Mouse (Mus musculus) spleen, adult 12 weeks (tissue): ENCODE measurements around the gene Hlcs.

ENCODE experiments used
- DNase-seq: peaks from one replicate; pipeline ENCODE4 v3.0.0; 2022; ENCODE audit warnings: low spot score

Gene Hlcs

DNA sequence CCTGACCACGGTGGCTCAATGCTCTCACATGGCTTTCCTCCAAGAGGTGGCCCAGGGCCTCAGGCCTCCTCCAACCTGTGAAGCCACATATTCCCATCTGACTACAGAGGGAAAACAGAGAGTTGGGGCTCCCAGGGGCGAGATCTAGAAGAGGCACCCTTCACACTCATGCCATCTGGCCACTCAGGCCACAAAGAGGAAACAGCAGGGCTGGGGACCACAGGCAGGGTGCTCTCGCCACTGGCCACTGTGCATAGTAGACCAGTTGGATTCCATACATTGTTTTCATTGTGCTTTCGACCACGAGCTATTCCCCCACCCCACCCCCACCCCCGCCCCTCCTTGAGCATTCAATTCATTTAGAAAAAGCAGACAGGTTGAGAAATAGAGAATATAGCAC is 151.4 kb downstream of the Hlcs start:
- DNase-seq: no peak

- no peak for DNase-seq
Measured at GRCm38 (mm10) chr16:94157819-94158218, 155.6 kb downstream of the Hlcs start.

- no peak for DNase-seq
Measured at GRCm38 (mm10) chr16:94155041-94155653, 158.2 kb downstream of the Hlcs start.

- peak; percentile 76 for DNase-seq
Measured at GRCm38 (mm10) chr16:94150125-94151103, 163.0 kb downstream of the Hlcs start.

GRCm38 (mm10) chr16:94148139-94148538 is 165.2 kb downstream of the Hlcs start:
- DNase-seq: no peak

GRCm38 (mm10) chr16:94143325-94143724 is 170.0 kb downstream of the Hlcs start:
- no peak for DNase-seq

DNA sequence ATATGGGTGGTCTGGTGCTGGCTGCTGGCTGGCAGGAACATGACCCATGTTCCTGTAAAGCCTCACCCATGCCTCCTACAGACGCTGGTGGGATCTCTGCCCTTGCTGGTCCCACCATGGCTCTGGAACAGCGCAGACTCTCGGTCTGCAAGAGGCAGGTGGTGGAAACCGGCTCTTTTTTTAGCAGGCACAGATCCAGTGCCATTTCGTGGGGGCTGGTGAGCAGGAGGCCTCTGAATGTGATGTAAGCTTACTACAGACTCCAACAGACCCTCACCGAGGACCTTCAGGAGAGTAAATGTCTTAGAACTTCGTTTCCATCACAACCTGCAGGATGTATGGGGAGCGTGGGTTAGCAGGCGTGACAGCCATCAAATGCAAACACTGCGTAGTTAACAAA is 172.6 kb downstream of the Hlcs start:
- DNase-seq: no peak

DNA sequence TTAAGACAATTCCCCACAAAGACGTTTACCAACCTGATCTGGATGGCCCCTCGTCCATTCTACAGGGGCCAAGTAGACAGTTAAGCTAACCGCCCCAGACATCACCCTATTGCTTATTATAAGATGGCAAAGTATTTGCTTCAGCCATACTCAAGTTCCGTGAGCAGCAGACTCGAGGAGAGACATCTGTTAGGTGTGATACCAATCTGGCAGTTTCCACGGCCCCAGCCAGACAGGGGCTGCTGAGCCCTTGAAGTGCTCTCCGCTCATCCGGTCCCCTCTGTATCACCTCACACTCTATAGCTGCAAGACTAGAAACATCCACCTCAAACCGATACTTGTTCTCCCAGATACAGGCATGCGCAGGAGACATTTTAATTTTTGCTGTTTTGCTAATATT is 179.2 kb downstream of the Hlcs start:
- no peak for DNase-seq

- DNase-seq: no peak
Measured at GRCm38 (mm10) chr16:94128236-94128835, 185.0 kb downstream of the Hlcs start.

- no peak for DNase-seq
Measured at GRCm38 (mm10) chr16:94126200-94126599, 187.2 kb downstream of the Hlcs start.

GRCm38 (mm10) chr16:94125172-94125981 is 188.0 kb downstream of the Hlcs start:
- no peak for DNase-seq

DNA sequence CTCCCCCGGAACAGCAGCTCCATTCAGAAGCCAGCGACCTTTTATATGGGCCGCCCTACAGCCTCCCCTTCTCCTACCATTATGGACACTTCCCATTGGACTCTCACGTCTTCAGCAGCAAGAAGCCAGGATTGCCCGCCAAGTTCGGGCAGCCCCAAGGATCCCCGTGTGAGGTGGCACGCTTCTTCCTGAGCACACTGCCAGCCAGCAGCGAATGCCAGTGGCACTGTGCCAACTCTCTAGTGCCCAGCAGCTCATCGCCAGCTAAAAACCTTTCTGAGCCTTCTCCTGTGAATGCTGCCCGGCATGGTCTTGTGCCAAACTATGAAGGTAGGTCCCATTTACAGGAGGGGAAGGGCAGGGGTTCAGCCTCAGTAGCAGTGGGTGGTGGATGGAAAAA is 190.1 kb downstream of the Hlcs start:
- DNase-seq: no peak

- DNase-seq: no peak
Measured at GRCm38 (mm10) chr16:94122347-94122746, 191.0 kb downstream of the Hlcs start.

DNA sequence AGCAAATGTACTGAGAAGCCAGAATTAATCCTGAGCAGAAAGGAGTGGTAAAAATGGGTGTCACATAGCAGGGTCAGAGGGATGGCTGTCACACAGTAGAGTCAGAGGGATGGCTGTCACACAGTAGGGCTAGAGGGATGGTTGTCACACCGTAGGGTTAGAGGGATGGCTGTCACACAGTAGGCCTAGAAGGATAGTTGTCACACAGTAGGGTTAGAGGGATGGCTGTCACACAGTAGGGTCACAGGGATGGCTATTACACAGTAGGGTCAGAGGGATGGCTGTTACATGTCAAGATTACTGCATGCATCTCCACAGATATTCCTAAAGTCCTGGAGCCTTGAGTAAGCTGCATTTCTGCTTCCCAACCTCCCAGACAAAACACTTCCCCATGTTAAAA is 195.0 kb downstream of the Hlcs start:
- no peak for DNase-seq

- no peak for DNase-seq
Measured at GRCm38 (mm10) chr16:94117333-94117732, 196.0 kb downstream of the Hlcs start.

DNA sequence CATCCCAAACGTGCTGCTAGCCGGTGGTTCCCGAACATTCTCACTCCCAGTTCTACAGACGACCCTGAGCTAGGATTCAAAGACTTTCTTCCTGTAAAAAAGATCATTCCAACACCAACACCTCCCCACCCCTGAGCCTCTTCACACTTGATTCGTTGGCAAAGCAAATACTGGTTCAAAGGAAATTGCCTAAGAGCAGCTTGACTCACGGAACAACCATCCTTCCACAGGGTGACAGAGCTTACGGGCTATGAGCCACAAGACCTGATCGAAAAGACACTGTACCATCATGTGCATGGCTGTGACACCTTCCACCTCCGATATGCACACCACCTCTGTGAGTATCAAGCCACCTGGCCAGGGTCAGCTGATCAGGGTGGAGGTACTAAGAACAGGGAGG is 198.7 kb downstream of the Hlcs start:
- DNase-seq: no peak

GRCm38 (mm10) chr16:94113160-94113559 is 200.2 kb downstream of the Hlcs start:
- no peak for DNase-seq

- DNase-seq: no peak
Measured at GRCm38 (mm10) chr16:94097724-94098455, 215.5 kb downstream of the Hlcs start.

- no peak for DNase-seq
Measured at GRCm38 (mm10) chr16:94096479-94096878, 216.9 kb downstream of the Hlcs start.

DNA sequence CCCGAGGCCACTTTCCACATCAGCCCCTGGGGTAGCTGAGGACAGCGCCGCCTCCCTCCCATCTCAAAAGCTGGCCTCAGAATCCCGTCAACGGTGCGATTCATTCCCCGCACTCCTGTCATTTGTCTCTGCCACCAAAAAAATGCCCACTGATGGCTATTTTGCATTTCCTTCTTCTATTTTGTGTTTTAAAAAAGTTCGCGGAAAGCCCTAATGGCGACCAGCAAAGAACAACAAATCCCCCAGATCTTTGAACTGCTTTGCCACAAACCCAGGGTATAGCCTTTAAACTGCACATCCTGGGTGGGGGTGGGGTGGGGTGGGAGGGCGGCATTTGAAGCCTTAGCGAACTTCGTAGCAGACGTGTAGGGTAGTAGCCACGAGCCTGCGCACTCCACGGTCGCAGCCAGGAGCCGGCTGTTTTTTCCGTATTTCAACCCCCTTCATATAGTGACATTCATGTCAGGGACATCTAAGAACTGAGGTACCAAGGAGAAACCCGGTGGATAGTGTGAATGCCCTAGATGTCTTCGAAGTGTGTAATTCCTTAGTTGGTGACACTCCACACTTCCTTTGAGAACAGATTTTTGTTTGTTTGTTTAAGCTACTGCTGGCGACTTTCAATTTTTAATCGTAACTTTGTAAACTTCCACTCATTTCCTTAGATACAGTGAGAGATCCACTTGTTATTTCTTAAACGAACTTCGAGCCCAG is 218.1 kb downstream of the Hlcs start:
- no peak for DNase-seq
